Mouse (Mus musculus) adrenal gland, postnatal 4 days (tissue): ENCODE data around the gene Srms. TPM values are rescaled to one million over a fixed set of nuclear protein-coding genes. Genes with fewer than 3 reads are reported as not detected.

Source experiments
- DNase-seq, 2 experiments: peaks; one replicate each; pipeline ENCODE4 v3.0.0; 2021 to 2022; ENCODE audit warnings: low spot score in 2 of 2, mixed read lengths in 2 of 2
- total RNA-seq, 2 experiments: library from RNA; stranded (reverse); gene quantifications; 2 replicates each; pipeline ENCODE4 v1.2.3; 2021

Srms gene
- total RNA-seq, 2 experiments from 2014 or later, result 0.20 to 0.85 TPM

- no peak for DNase-seq
These were observed 38.3 kb downstream of the Srms start for GRCm38 (mm10) chr2:181174646-181175045.

GRCm38 (mm10) chr2:181166469-181166868, 46.5 kb downstream of the Srms start:
- DNase-seq, result no peak

GRCm38 (mm10) chr2:181160821-181161220, 52.2 kb downstream of the Srms start:
- no peak for DNase-seq

GRCm38 (mm10) chr2:181159771-181160170, 53.2 kb downstream of the Srms start:
- DNase-seq, result no peak

- no peak for DNase-seq
These were observed 53.9 kb downstream of the Srms start for GRCm38 (mm10) chr2:181159091-181159514.

GRCm38 (mm10) chr2:181158471-181158870, 54.5 kb downstream of the Srms start:
- DNase-seq, result no peak

- no peak for DNase-seq
These were observed 55.2 kb downstream of the Srms start for GRCm38 (mm10) chr2:181157716-181158302.

GRCm38 (mm10) chr2:181157180-181157579, 55.8 kb downstream of the Srms start:
- DNase-seq, result no peak

GRCm38 (mm10) chr2:181156248-181157121, 56.5 kb downstream of the Srms start, which contains the start of gene Eef1a2:
TSS of gene Eef1a2 (minus strand) at chr2:181157014.
- DNase-seq, result no peak

- no peak for DNase-seq
These were observed 57.2 kb downstream of the Srms start for GRCm38 (mm10) chr2:181155801-181156200.

Other genes with a start within 250 kb of the Srms start
- gene Arfgap1, start 246.0 kb downstream of the Srms start, total RNA-seq, result 10 to 100 TPM; 87.0 to 93.3 TPM
- gene Col20a1, start 226.7 kb downstream of the Srms start, total RNA-seq, result 1 to 10 TPM; 5.6 to 6.3 TPM
- gene Chrna4, start 169.6 kb downstream of the Srms start, total RNA-seq, result 10 to 100 TPM; 11.1 to 13.6 TPM
- gene Kcnq2, start 77.9 kb downstream of the Srms start, total RNA-seq, result 10 to 100 TPM; 12.8 to 13.5 TPM
- gene Eef1a2, start 56.2 kb downstream of the Srms start, total RNA-seq, result 10 to 100 TPM; 76.3 to 76.6 TPM
- 10 to 100 TPM; 91.2 to 93.3 TPM for gene Ppdpf, start 25.9 kb downstream of the Srms start, total RNA-seq
- not detected for gene Ptk6, start 10.4 kb downstream of the Srms start, total RNA-seq
- under 1 TPM; 0.25 to 0.28 TPM for gene Fndc11, start 6.8 kb upstream of the Srms start, total RNA-seq
- gene Helz2, start 28.8 kb upstream of the Srms start, total RNA-seq, result 10 to 100 TPM; 16.7 to 17.1 TPM
- 10 to 100 TPM; 27.9 to 30.8 TPM for gene Gmeb2, start 74.8 kb upstream of the Srms start, total RNA-seq
- gene Stmn3, start 101.3 kb upstream of the Srms start, total RNA-seq, result 10 to 100 TPM; 32.2 to 45.5 TPM
- 10 to 100 TPM; 65.6 to 69.4 TPM for gene Rtel1, start 106.6 kb upstream of the Srms start, total RNA-seq
- gene Zgpat, start 151.7 kb upstream of the Srms start, total RNA-seq, result 10 to 100 TPM; 37.0 to 42.4 TPM
- gene Arfrp1, start 152.2 kb upstream of the Srms start, total RNA-seq, result 10 to 100 TPM; 43.6 to 48.9 TPM
- 10 to 100 TPM; 21.8 to 28.4 TPM for gene Lime1, start 166.9 kb upstream of the Srms start, total RNA-seq
- gene Zbtb46, start 246.2 kb upstream of the Srms start, total RNA-seq, result 10 to 100 TPM; 27.3 to 28.4 TPM